Mouse (Mus musculus) stomach, embryonic 16.5 days (tissue): Measurements from ENCODE around the gene Ankrd6. TPM values are rescaled to one million over a fixed set of nuclear protein-coding genes. Genes with fewer than 3 reads are reported as not detected.

Experiments
- ATAC-seq: fragments of 200-750 bp; cut with Nextera tagmentation; 2 replicates; pipeline ENCODE4 v1.8.0; 2017; ENCODE audit warnings: moderate number of reproducible peaks, moderate TSS enrichment; ENCODE audit not compliant: insufficient read depth, low FRiP score
- H3K27ac ChIP-seq: fragments of 300-500 bp; sonication (generic); 2 replicates; pipeline ENCODE4 v1.5.1; 2014; ENCODE audit warnings: low read length
- H3K27me3 ChIP-seq: fragments of 300-500 bp; sonication (generic); 2 replicates; pipeline ENCODE4 v1.6.1; 2014; ENCODE audit warnings: low read length, control low read depth, mixed read lengths; ENCODE audit not compliant: control insufficient read depth, insufficient read depth
- H3K36me3 ChIP-seq: fragments of 300-500 bp; sonication (generic); 2 replicates; pipeline ENCODE4 v1.6.1; 2014; ENCODE audit warnings: low read length; ENCODE audit not compliant: control insufficient read depth, insufficient read depth
- H3K4me1 ChIP-seq: fragments of 300-500 bp; sonication (generic); 2 replicates; pipeline ENCODE4 v1.6.1; 2014; ENCODE audit warnings: low read length, control low read depth, mixed read lengths; ENCODE audit not compliant: control insufficient read depth, insufficient read depth
- H3K4me2 ChIP-seq: fragments of 300-500 bp; sonication (generic); 2 replicates; pipeline ENCODE4 v1.6.1; 2014; ENCODE audit warnings: low read depth, low read length, mixed read lengths
- H3K4me3 ChIP-seq: fragments of 300-500 bp; sonication (generic); replicated peaks from 2 replicates; pipeline ENCODE4 v1.5.1; 2014; ENCODE audit warnings: mild to moderate bottlenecking, low read length
- H3K9ac ChIP-seq: fragments of 300-500 bp; sonication (generic); 2 replicates; pipeline ENCODE4 v1.6.1; 2014; ENCODE audit warnings: low read length
- H3K9me3 ChIP-seq: fragments of 300-500 bp; sonication (generic); replicated peaks from 2 replicates; pipeline ENCODE4 v1.6.1; 2016; ENCODE audit warnings: low read length, control low read depth; ENCODE audit not compliant: control insufficient read depth
- WGBS: fragments of 180-500 bp; shearing (Covaris S2); extraction: QIAGEN DNeasy Blood & Tissue Kit; methylation state at CpG from one replicate; pipeline ENCODE4 v1.1.7; 2014; 5-methylcytosine and 5-hydroxymethylcytosine counted together
- polyA plus RNA-seq: library from polyadenylated mRNA; unstranded; fragments of >200 nt; fragmentation: Nextera tagmentation; extraction: Ambion mirVana; gene quantifications from 2 replicates; pipeline ENCODE4 v1.2.1, GENCODE M21; 2015

The Ankrd6 gene
- 5.6 and 6.3 TPM in 2 replicates for polyA plus RNA-seq

DNA sequence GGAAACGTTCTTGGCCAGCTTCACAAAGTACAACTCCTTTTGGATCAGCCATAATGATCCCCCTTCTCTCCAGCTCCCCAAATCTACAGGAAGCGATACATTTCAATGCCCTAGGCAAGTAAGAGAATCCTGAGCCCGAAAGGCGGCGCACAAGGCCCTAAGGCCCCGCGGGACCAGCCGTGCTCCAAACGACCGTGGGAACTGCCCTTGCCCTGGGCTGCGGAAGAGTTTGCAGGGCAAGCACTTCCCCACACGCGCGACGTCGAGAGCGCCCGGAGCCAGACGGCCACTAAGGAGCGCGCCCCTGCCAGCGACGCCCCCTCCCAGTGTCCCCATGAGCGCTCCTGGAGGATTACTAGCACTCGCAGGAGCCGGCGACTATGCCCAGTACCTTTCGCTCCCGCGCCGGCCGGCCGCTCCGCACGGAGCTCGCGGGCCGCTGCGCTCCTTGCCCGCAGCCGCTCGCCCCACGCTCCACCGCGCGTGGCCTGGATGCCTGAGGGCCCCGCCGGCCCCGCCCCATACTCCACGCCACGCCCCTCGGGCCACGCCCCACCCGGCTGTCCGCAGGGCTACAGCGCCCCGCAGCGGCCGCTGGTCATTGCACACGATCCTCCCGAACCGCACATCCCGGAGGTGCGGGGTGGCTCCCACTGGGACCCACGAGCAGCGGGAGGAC lies at the start of gene Ankrd6:
TSS of gene Ankrd6 (minus strand) at position 486 of the 679 bp plus-strand sequence.
- H3K27ac ChIP-seq = no peak within 1 kb of the TSS

DNA sequence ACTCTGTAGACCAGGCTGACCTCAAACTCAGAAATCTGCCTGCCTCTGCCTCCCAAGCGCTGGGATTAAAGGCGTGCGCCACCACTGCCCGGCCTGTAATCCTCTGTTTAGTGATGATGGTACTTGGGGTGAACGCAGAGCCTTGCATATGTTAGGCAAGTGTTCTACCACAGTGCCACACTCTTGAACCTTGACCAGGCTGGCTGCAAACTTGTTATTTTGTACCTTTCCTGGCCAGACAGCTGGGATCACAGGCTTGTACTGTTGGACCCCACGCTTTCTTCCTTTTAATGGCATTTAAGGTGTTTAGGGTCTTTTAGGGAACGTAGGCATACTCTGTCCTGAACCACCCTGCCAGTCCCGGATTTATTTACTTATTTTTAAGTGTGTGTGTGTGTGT lies 48.4 kb upstream of the Ankrd6 start:
- no peak overlapping the region for H3K4me3 ChIP-seq
- no peaks in the 10 kb centered on the region for H3K27me3 ChIP-seq
- no peaks in the 10 kb centered on the region for H3K9me3 ChIP-seq
- H3K4me1 ChIP-seq = no peaks in the 10 kb centered on the region
- H3K4me2 ChIP-seq = no peak overlapping the region
- ATAC-seq = no peak
- H3K36me3 ChIP-seq = no peaks in the 10 kb centered on the region
- WGBS = 94% methylated on average over 8 of the region's 8 CpGs
- H3K27ac ChIP-seq = no peak overlapping the region
- H3K9ac ChIP-seq = no peak overlapping the region

More for the DNA sequence above, at the start of gene Ankrd6:
- H3K27me3 ChIP-seq = peaks cover 6% of the 10 kb centered on the region
- H3K4me3 ChIP-seq = peak within 1 kb of the TSS; percentile 81
- peak within 1 kb of the TSS; percentile 78 for H3K9ac ChIP-seq
- H3K36me3 ChIP-seq = no peaks in the 10 kb centered on the region
- H3K4me2 ChIP-seq = peak within 1 kb of the TSS; percentile 96
- no peaks in the 10 kb centered on the region for H3K9me3 ChIP-seq
- WGBS = under 1% methylated on average over 66 of the region's 66 CpGs
- ATAC-seq = peak; percentile 91
- peaks cover 15% of the 10 kb centered on the region for H3K4me1 ChIP-seq

DNA sequence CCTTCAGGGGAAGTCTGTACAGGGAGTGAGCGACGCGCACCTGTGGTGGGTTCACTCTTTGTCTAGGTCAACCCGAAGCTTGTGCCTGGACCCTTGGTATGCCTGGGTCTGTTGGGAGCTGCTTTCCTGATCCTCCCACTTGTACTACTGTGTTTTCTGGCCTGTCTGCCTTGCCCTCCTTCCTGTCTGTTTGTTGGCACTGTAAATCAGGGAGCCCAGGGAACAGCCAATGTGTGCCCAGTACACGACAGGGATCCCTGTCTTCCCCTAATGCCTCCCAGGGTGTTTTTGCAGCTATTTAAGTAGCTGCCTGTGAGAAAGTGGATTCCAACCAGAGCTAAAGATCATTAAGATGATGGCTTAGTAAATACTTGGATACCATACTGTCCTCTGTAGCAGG lies 46.9 kb upstream of the Ankrd6 start:
- H3K9ac ChIP-seq = no peak overlapping the region
- no peaks in the 10 kb centered on the region for H3K4me1 ChIP-seq
- 76% methylated on average over 5 of the region's 5 CpGs for WGBS
- H3K27ac ChIP-seq = no peak overlapping the region
- H3K4me2 ChIP-seq = no peak overlapping the region
- no peak overlapping the region for H3K4me3 ChIP-seq
- no peaks in the 10 kb centered on the region for H3K36me3 ChIP-seq
- no peaks in the 10 kb centered on the region for H3K9me3 ChIP-seq
- no peaks in the 10 kb centered on the region for H3K27me3 ChIP-seq
- ATAC-seq = no peak

DNA sequence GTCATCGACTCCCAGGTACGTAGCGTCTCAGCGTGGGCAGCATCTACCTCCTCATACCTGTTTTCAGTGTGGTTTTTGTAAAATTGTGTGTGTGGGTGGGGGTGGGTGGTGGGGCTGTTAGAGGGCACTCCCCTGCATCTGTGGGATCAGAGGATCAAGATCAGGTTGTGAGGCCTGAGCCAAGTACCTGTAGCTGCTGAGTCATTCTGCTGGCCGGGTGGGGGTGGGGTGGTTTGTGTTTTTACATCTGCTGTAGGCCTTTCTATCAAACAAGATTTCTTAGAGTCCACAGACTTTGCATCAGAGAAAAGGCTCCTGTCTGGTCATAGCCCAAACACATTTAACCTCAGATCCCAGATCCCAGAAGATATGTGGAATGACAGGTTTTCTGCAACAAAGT lies 45.4 kb upstream of the Ankrd6 start:
- H3K4me1 ChIP-seq = no peaks in the 10 kb centered on the region
- no peaks in the 10 kb centered on the region for H3K27me3 ChIP-seq
- H3K4me2 ChIP-seq = no peak overlapping the region
- no peaks in the 10 kb centered on the region for H3K36me3 ChIP-seq
- ATAC-seq = no peak
- H3K9ac ChIP-seq = no peak overlapping the region
- no peak overlapping the region for H3K27ac ChIP-seq
- no peaks in the 10 kb centered on the region for H3K9me3 ChIP-seq
- H3K4me3 ChIP-seq = no peak overlapping the region
- 93% methylated on average over 5 of the region's 5 CpGs for WGBS

DNA sequence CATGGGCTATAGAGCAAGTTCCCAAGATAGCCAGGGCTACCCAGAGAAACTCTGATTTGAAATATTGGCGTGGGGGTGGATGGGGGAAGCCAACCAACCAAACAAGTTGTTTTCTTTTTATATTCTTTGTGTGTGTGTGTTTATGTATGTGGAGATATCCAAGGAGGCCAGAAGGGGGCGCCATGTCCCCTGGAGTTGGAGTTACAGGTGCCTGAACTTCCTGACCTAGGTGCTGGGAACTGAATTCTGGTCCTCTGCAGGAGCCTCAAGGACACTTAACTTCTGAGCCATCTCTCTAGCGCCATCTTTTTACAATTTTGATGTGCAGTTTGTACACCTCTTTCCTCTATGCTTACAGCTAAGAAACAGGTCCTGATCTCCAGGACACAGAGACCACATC lies 43.5 kb upstream of the Ankrd6 start:
- no peak overlapping the region for H3K27ac ChIP-seq
- H3K9ac ChIP-seq = no peak overlapping the region
- ATAC-seq = no peak
- no peaks in the 10 kb centered on the region for H3K9me3 ChIP-seq
- H3K36me3 ChIP-seq = no peaks in the 10 kb centered on the region
- H3K4me3 ChIP-seq = no peak overlapping the region
- H3K27me3 ChIP-seq = no peaks in the 10 kb centered on the region
- H3K4me1 ChIP-seq = no peaks in the 10 kb centered on the region
- WGBS = 70% methylated on average over 3 of the region's 3 CpGs
- H3K4me2 ChIP-seq = no peak overlapping the region

DNA sequence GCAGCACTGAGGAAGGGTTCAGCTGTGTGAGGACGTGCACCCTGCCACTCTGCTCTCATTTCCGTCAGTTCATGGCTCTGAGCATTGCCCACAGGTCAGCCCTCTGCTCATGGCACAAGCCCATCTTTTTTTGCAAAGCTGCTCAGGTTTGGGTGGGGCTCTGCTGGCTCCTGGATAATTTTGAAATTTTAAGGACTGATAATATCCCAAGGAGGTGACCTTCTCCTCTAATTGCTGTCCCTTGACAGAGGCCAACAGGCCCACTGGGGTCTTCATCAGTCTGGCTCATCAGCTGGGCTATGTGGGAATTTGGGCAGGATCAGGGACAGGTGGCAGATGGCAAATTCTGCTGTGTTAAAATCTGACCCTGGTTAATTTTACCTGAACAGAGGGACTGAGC lies 38.7 kb upstream of the Ankrd6 start:
- Histone ChIP-seq H3K27me3 (peaks cover 6% of the 10 kb centered on the region), H3K4me1 (no peaks in the 10 kb centered on the region; the same call in 1 of the 2 replicates), H3K4me2 (no peak overlapping the region), H3K27ac (no peak overlapping the region), H3K9me3 (0 out of 2 replicates have a peak, but pooled peaks cover 4% of the 10 kb centered on the region), H3K9ac (no peak overlapping the region), H3K36me3 (no peaks in the 10 kb centered on the region), H3K4me3 (no peak overlapping the region)
- no peak for ATAC-seq
- 82% methylated on average over 2 of the region's 2 CpGs for WGBS

DNA sequence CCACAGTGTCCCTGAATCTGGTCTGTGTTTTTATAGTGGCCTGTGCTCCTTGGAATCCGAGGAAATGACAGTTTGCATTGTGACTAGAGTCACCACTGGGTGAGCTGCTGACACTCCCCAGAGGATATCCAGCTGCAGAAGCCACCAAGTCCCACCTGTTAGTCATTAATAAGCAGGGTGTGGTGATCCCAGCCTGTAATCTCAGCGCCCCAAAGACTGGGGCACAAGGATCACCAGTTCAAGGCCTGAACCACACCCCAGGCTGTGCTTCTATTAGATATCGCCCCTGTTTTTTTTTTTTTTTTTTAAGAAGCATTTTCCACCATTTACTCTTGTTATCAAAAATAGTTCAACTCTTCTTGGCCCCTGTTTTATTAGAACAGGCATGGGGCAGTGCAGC lies 36.4 kb upstream of the Ankrd6 start:
- 0 out of 2 replicates have a peak, but pooled peaks have one; percentile 39 for ATAC-seq
- Histone ChIP-seq H3K36me3 (no peaks in the 10 kb centered on the region), H3K4me3 (no peak overlapping the region), H3K4me2 (no peak overlapping the region), H3K27ac (no peak overlapping the region), H3K9me3 (0 out of 2 replicates have a peak, but pooled peaks cover 4% of the 10 kb centered on the region), H3K9ac (no peak overlapping the region), H3K27me3 (peaks cover 6% of the 10 kb centered on the region), H3K4me1 (peaks cover 2% of the 10 kb centered on the region; the same call in 1 of the 2 replicates)
- WGBS = 58% methylated on average over 3 of the region's 3 CpGs

DNA sequence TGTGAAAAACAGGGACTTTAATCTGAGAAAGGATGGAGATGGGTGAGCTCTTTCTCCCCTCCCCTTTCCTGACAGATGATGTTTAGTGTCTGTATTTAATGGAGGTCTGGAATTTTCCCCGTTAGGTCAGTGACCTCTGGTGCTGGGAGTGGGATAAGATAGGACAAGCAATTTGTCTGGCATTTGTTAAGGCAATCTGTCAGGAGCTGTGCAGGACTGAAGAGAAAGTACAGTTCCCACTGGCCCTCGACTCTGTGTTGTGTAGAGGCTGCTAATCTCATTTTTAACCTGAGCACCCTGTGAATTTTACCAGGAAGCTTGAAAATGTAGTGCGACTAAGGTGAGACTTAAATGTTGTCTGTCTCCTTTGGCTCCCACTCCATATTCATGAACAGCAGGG lies 35.0 kb upstream of the Ankrd6 start:
- 15% methylated on average over 3 of the region's 3 CpGs for WGBS
- no peak overlapping the region for H3K4me2 ChIP-seq
- no peak for ATAC-seq
- H3K27me3 ChIP-seq = peaks cover 6% of the 10 kb centered on the region
- H3K9ac ChIP-seq = no peak overlapping the region
- 0 out of 2 replicates have a peak, but pooled peaks cover 4% of the 10 kb centered on the region for H3K9me3 ChIP-seq
- no peak overlapping the region for H3K27ac ChIP-seq
- H3K4me1 ChIP-seq = peaks cover 2% of the 10 kb centered on the region; the same call in 1 of the 2 replicates
- no peaks in the 10 kb centered on the region for H3K36me3 ChIP-seq
- H3K4me3 ChIP-seq = no peak overlapping the region

DNA sequence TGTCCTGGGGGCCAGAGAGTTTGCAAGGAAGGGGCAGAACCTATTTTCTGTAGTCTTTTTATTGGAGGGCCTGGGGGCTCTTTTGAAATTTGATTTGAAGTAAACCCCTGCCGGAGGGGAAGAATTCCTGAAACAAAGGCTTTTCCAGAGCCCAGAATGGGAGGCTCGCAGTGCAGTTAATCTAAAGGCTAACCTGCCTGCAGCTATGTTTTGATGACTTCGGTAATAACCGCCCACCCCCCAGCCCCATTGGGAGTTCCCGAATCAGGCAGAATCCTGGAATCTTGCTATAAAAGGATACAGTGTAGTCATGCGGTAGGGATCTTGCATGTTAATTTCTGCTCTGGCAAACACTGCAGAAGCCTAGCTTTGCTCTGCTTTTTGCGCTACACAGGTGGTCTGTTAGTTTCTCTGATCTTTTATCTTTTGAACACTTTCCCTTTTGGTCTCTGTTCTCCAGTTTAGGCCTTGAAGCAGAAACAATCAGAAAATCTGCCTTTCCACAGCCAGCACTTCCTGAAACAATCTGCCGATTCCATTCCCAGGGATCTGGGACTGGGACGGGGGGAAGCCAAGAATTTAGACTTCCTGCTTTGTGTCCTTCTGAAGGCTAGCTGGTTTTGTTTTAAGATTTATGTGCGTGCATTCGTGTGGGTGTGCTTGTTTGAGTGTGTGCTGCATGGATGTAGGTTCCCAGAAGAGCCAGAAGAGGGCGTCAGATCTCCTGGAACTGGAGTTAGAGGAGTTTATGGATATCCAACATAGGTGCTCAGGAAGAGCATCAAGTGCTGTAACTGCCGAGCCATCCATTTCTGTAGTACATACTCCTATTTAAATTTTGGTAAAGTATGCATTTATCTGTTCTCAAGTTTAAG lies 34.4 kb upstream of the Ankrd6 start:
- 26% methylated on average over 13 of the region's 13 CpGs for WGBS
- Histone ChIP-seq H3K36me3 (no peaks in the 10 kb centered on the region), H3K27ac (no peak overlapping the region), H3K4me3 (peak overlapping the region; percentile 74), H3K4me2 (peak overlapping the region; percentile 98), H3K9me3 (0 out of 2 replicates have a peak, but pooled peaks cover 4% of the 10 kb centered on the region), H3K4me1 (peaks cover 2% of the 10 kb centered on the region; the same call in 1 of the 2 replicates), H3K27me3 (peaks cover 6% of the 10 kb centered on the region), H3K9ac (0 out of 2 replicates have a peak overlapping the region, but pooled peaks have one; percentile 11)
- ATAC-seq = no peak
